Mouse (Mus musculus): ENCODE results near the gene Me3. TPM values are rescaled to one million over a fixed set of nuclear protein-coding genes. Genes with fewer than 3 reads are reported as not detected.

Me3 gene
- polyA plus RNA-seq, 1 experiment, result 55.4 TPM

- H3K4me3 ChIP-seq (ENCODE audit: insufficient read depth, low read depth, low read length), result no peak overlapping the region
- H3K4me1 ChIP-seq (ENCODE audit: control insufficient read depth, insufficient read depth, insufficient read length, low read length), result no peaks in the 10 kb centered on the region
- H3K27ac ChIP-seq (replicated peaks; ENCODE audit: low read depth, low read length), result no peak overlapping the region
Measured at GRCm38 (mm10) chr7:89640944-89641661, 8.9 kb downstream of the Me3 start.

GRCm38 (mm10) chr7:89645015-89645414, 12.8 kb downstream of the Me3 start:
- H3K4me3 ChIP-seq (ENCODE audit: insufficient read depth, low read depth, low read length), result no peak overlapping the region
- H3K4me1 ChIP-seq (ENCODE audit: control insufficient read depth, insufficient read depth, insufficient read length, low read length), result no peaks in the 10 kb centered on the region
- H3K27ac ChIP-seq (replicated peaks; ENCODE audit: low read depth, low read length), result no peak overlapping the region

GRCm38 (mm10) chr7:89647864-89648263, 15.7 kb downstream of the Me3 start:
- Histone ChIP-seq H3K4me1 (ENCODE audit: control insufficient read depth, insufficient read depth, insufficient read length, low read length) (no peaks in the 10 kb centered on the region), H3K4me3 (ENCODE audit: insufficient read depth, low read depth, low read length) (no peak overlapping the region), H3K27ac (replicated peaks; ENCODE audit: low read depth, low read length) (no peak overlapping the region)

- no peak overlapping the region for H3K27ac ChIP-seq (replicated peaks; ENCODE audit: low read depth, low read length)
- H3K4me3 ChIP-seq (ENCODE audit: insufficient read depth, low read depth, low read length), result no peak overlapping the region
- no peaks in the 10 kb centered on the region for H3K4me1 ChIP-seq (ENCODE audit: control insufficient read depth, insufficient read depth, insufficient read length, low read length)
Measured at GRCm38 (mm10) chr7:89657183-89657582, 25.0 kb downstream of the Me3 start.

GRCm38 (mm10) chr7:89657692-89658212, 25.6 kb downstream of the Me3 start:
- no peaks in the 10 kb centered on the region for H3K4me1 ChIP-seq (ENCODE audit: control insufficient read depth, insufficient read depth, insufficient read length, low read length)
- no peak overlapping the region for H3K27ac ChIP-seq (replicated peaks; ENCODE audit: low read depth, low read length)
- H3K4me3 ChIP-seq (ENCODE audit: insufficient read depth, low read depth, low read length), result no peak overlapping the region

GRCm38 (mm10) chr7:89664197-89664596, 32.0 kb downstream of the Me3 start:
- no peak overlapping the region for H3K27ac ChIP-seq (replicated peaks; ENCODE audit: low read depth, low read length)
- no peak overlapping the region for H3K4me3 ChIP-seq (ENCODE audit: insufficient read depth, low read depth, low read length)
- H3K4me1 ChIP-seq (ENCODE audit: control insufficient read depth, insufficient read depth, insufficient read length, low read length), result peaks cover 3% of the 10 kb centered on the region; the same call in 1 of the 2 replicates

GRCm38 (mm10) chr7:89666361-89666760, 34.2 kb downstream of the Me3 start:
- H3K4me1 ChIP-seq (ENCODE audit: control insufficient read depth, insufficient read depth, insufficient read length, low read length), result peaks cover 3% of the 10 kb centered on the region; the same call in 1 of the 2 replicates
- no peak overlapping the region for H3K27ac ChIP-seq (replicated peaks; ENCODE audit: low read depth, low read length)
- no peak overlapping the region for H3K4me3 ChIP-seq (ENCODE audit: insufficient read depth, low read depth, low read length)

GRCm38 (mm10) chr7:89667570-89667969, 35.4 kb downstream of the Me3 start:
- Histone ChIP-seq H3K27ac (replicated peaks; ENCODE audit: low read depth, low read length) (no peak overlapping the region), H3K4me1 (ENCODE audit: control insufficient read depth, insufficient read depth, insufficient read length, low read length) (peaks cover 5% of the 10 kb centered on the region; the same call in 1 of the 2 replicates), H3K4me3 (ENCODE audit: insufficient read depth, low read depth, low read length) (no peak overlapping the region)

- Histone ChIP-seq H3K4me1 (ENCODE audit: control insufficient read depth, insufficient read depth, insufficient read length, low read length) (peaks cover 2% of the 10 kb centered on the region; the same call in 1 of the 2 replicates), H3K27ac (replicated peaks; ENCODE audit: low read depth, low read length) (no peak overlapping the region), H3K4me3 (ENCODE audit: insufficient read depth, low read depth, low read length) (no peak overlapping the region)
Measured at GRCm38 (mm10) chr7:89669461-89669860, 37.3 kb downstream of the Me3 start.

GRCm38 (mm10) chr7:89671104-89671831, 39.1 kb downstream of the Me3 start:
- H3K27ac ChIP-seq (replicated peaks; ENCODE audit: low read depth, low read length), result no peak overlapping the region

GRCm38 (mm10) chr7:89676176-89676575, 44.0 kb downstream of the Me3 start:
- H3K4me1 ChIP-seq (ENCODE audit: control insufficient read depth, insufficient read depth, insufficient read length, low read length), result peaks cover 9% of the 10 kb centered on the region
- H3K4me3 ChIP-seq (ENCODE audit: insufficient read depth, low read depth, low read length), result no peak overlapping the region
- H3K27ac ChIP-seq (replicated peaks; ENCODE audit: low read depth, low read length), result no peak overlapping the region

More at GRCm38 (mm10) chr7:89671104-89671831, 39.1 kb downstream of the Me3 start:
- H3K4me3 ChIP-seq (ENCODE audit: insufficient read depth, low read depth, low read length), result no peak overlapping the region
- H3K4me1 ChIP-seq (ENCODE audit: control insufficient read depth, insufficient read depth, insufficient read length, low read length), result peaks cover 2% of the 10 kb centered on the region; the same call in 1 of the 2 replicates

- H3K27ac ChIP-seq (replicated peaks; ENCODE audit: low read depth, low read length), result no peak overlapping the region
Measured at GRCm38 (mm10) chr7:89677850-89678249, 45.7 kb downstream of the Me3 start.

GRCm38 (mm10) chr7:89678719-89679118, 46.5 kb downstream of the Me3 start:
- peaks cover 7% of the 10 kb centered on the region for H3K4me1 ChIP-seq (ENCODE audit: control insufficient read depth, insufficient read depth, insufficient read length, low read length)
- no peak overlapping the region for H3K4me3 ChIP-seq (ENCODE audit: insufficient read depth, low read depth, low read length)
- H3K27ac ChIP-seq (replicated peaks; ENCODE audit: low read depth, low read length), result no peak overlapping the region

More at GRCm38 (mm10) chr7:89677850-89678249, 45.7 kb downstream of the Me3 start:
- peaks cover 7% of the 10 kb centered on the region for H3K4me1 ChIP-seq (ENCODE audit: control insufficient read depth, insufficient read depth, insufficient read length, low read length)
- no peak overlapping the region for H3K4me3 ChIP-seq (ENCODE audit: insufficient read depth, low read depth, low read length)

GRCm38 (mm10) chr7:89679139-89679538, 46.9 kb downstream of the Me3 start:
- no peak overlapping the region for H3K4me3 ChIP-seq (ENCODE audit: insufficient read depth, low read depth, low read length)
- no peak overlapping the region for H3K27ac ChIP-seq (replicated peaks; ENCODE audit: low read depth, low read length)
- peaks cover 7% of the 10 kb centered on the region for H3K4me1 ChIP-seq (ENCODE audit: control insufficient read depth, insufficient read depth, insufficient read length, low read length)

- Histone ChIP-seq H3K27ac (replicated peaks; ENCODE audit: low read depth, low read length) (no peak overlapping the region), H3K4me3 (ENCODE audit: insufficient read depth, low read depth, low read length) (no peak overlapping the region)
Measured at GRCm38 (mm10) chr7:89679621-89680140, 47.5 kb downstream of the Me3 start.

More at GRCm38 (mm10) chr7:89679621-89680140, 47.5 kb downstream of the Me3 start:
- H3K4me1 ChIP-seq (ENCODE audit: control insufficient read depth, insufficient read depth, insufficient read length, low read length), result peaks cover 7% of the 10 kb centered on the region

Data from brown adipose tissue, adult 24 weeks (tissue).